Mouse (Mus musculus): Measurements from ENCODE around the gene Zfp341.

Gene Zfp341

DNA sequence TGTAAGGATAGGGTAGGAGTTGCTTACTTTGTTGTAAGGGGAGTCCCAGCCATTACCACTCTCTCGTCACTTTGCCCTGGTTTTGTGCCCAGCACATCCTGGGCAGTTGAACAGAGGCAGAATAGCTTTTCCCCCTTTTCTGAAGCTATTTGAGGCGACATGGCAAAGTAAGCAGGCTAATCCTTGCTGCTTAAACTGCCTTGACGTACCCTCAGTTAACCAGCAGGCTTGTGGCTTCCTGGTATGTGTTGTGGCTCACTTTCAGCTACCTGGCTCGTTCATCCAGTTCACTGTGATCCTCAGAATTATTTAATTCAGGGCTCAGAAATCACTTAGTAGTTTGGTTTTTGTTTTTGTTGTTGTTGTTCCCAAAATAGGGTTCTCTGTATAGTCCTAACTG, 57.6 kb downstream of the Zfp341 start:
- intact Hi-C loops (cut with DNase I) = no loop called here

DNA sequence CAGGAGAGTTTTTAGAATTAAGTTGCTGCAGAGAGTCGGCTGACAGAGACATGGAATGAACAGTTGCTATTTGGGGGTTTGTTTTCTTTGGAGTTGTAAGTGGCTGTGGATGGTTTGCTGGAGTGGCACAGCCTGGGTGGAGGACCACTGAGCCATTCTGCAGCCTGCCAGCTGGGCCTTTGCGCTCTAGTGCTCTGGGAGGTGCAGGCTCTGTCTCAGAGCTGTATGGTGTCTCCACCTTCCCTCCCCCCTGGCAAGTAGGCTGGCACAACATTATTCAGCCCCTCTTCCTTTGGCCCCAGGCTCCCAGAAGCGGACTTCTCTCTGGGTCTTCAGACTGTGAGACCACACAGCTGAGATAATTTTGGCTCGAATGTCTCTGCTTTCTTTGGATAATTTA, 60.9 kb downstream of the Zfp341 start:
- intact Hi-C loops (cut with DNase I) = no loop called here

DNA sequence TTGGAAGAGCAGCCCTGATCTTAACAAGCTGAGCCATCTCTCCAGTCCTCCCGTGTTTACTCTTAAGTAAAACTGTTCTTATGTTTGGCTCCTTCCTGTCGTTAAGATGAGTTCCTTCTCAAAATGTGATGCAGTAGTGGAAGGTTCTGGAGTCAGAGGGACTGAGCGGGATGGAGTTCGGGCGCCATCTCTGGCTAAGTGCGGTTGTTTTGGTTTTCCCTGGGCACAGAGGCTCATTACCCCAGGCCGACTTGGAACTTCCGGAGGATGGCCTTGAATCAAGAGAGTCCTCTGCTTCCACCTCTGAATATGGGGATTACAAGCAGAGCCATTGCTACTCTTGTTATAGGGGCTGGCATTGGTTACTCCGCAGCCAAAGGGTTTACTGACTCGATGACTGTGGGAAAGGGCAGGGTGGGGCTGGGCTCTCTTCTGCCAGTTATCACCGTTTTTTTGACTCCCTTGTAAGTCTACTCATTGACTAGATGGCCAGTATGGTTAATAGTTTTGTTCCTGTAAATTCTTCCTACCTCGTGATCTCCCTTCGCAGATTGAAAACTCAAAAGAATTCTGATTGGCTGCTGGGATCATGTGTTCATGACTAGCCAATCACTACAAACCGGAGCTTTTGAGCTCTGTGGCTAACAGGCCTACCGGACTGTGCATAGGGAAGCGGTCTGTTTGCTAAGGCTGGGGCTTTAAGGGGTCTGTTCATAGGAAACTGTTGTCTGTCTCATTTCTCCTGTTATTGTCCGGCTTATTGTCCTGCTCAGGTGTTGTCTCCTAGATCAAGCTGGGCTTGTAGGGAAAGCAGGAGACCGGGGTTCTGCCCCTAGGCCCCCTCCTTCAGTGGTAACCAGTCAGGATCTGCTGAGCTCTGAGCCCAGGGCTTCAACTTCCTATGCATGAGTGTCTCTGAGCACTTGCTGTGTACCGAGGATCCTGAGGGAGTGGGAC, 63.8 kb downstream of the Zfp341 start:
- intact Hi-C loops (cut with DNase I) = no loop called here

DNA sequence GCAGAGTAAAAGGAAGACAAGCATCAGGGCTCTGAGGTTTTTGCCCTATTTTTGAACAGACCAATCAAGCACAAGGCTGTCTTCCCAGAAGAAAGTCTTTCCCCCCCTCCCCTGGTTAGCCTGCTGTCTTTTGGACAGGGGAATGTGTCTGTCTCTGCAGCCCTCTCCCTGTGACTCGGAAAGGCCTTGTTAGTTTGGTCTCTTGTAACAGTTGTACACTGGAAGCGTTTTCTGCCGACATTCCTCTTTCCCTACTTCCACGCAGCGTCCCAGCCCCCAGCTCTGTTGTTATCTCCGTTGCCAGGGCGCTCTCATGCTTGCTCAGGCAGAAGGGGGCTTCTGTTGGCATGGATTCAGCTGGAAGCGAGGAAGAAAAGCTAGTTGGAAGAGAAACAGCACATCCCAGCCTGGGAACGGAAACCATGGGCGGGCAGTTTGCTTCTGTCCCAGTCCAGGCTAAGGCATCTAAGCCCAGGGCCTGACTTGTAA, 64.6 kb downstream of the Zfp341 start:
- intact Hi-C loops (cut with DNase I) = no loop called here

DNA sequence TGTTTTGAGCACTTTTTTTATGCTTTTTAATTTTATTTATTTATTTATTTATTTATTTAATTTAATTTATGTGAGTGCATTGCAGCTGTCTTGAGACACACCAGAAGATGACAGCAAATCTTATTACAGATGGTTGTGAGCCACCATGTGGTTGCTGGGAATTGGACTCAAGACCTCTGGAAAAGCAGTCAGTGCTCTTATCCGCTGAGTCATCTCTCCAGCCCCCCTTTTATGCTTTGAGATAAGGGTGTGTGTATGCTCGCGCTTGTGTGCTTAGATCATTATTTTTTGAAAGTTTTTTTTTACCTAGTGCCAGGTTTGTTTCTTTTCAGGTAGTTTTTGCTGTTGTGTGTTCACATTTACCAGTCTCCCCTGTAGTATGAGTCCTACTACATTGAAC, 65.9 kb downstream of the Zfp341 start:
- intact Hi-C loops (cut with DNase I) = no loop called here

DNA sequence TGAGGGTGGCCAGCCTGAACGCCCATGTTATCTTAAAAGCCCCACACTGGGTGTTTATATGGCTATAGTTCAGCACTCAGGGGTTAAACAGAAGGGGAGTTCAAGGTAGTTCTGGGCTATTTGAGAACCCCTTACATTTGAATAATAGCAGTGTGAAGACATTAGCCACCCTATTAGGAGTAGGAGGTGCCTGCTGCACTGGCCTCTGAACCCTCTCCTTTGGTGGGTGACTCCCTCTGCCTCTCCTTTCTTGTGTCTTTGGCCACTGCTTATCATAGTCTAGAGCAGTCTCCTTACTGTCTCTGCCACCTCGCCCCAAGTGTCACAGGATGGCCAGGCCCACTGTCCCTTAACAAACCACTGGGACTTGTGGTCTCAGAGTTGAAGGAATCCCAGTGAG, 67.2 kb downstream of the Zfp341 start:
- intact Hi-C loops (cut with DNase I) = no loop called here

DNA sequence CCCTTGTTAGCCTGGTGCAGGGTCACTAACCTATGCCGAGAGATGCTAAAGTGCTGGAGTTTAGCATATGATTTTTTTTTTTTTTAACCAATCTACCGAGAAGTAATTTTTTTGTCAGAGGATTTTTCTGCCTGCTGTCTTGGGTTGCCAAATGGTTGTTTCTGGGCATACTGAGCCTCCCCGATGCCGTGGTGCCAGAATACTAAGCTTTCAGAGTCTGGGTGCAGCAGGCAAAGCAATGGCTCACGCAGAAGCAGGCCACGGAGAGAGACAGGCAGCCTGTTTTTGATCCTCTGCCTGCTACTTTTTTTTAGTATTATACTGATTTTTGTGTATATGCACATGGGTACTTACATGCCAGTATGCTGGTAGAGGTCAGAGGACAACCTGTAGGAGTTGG, 67.8 kb downstream of the Zfp341 start:
- intact Hi-C loops (cut with DNase I) = no loop called here

DNA sequence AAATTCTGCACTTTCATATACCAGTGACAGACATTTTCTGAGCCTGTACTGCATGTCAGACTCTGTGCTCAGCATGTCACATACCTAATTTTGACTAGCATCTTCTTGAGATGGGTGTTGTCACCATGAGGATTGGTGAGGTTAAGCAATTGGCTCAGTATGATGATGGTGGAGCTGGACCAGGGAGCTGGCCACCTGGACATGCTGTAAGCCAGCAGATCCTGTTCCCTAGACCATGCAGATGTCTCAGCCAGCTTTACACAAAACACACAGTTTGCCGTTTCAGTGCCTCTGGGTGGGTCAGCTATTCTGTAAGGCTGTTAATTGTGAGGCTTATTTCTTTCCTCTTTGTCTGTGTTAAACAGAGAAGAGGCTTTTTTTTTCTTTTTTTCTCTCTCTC, 69.6 kb downstream of the Zfp341 start:
- intact Hi-C loops (cut with DNase I) = no loop called here

DNA sequence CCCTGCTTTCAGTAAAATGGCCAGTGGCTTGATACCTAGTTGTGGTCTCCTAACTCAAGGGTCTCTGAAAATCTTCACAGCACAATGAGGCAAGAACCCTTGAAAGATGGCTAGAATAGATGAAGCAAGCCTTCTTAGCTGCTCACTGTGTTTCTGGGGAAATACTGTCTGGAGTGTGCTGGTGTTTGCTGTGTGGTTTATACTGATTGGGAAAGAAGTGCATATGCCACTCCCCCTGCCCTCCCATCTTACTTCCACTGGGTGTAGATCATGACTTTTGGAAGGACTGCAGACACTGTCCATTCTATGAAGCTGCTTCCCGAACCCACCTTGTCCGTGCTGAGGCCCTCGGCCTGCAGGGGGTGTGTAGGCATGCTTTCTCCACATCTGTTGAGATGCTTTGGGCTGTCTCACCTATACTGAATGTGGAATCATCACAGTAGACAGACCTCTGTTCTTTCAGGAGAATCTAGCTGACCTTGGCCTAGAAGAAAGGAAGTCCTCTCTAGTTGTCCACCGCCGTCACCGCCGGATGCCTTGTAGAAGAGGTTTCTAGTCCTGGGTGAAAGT, 71.9 kb downstream of the Zfp341 start:
- intact Hi-C loops (cut with DNase I) = loop anchor here (5.0 kb wide), 1 partner anchor 38 kb away; no protein-coding TSS in a partner anchor

DNA sequence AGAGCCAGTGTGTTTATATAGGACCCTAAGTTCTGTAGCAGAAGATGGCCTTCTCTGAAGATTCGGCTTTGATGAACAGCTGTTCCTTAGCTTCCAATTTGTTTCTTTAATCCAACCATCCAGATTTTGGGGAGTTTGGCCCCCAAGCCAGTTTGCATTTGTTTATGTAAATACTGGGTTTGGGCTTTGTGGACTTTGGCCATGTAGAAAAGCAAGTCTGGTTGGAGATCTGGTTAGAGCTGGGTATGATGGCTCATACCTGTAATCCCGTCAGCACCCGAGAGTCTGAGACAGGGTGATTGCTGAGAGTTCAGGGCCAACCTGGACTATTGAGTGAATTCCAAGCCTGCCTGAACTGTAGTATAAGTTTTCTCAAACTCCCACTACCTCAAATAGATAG, 72.7 kb downstream of the Zfp341 start:
- intact Hi-C loops (cut with DNase I) = loop anchor here (5.0 kb wide), 1 partner anchor 38 kb away; no protein-coding TSS in a partner anchor

DNA sequence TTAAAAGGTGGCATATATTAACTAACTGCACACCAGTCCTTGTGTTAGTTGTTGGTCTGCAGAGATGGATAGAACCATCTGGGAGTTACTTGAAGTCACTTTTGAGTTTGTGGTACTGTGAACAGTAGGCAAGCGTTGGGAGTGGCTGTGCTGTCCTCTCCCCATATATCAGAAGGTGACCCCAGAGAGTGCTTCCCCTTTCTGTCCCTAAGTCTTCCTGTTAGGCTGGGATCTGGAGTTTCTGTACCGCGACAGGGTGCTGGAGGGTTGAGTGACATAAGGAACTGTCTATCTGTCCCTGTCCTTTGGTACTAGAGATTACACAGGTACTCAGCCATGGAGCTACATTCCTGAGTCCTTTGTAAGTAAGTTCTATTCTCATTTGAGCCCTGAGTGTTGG, 73.7 kb downstream of the Zfp341 start:
- intact Hi-C loops (cut with DNase I) = loop anchor here (5.0 kb wide), 1 partner anchor 40 kb away; no protein-coding TSS in a partner anchor

DNA sequence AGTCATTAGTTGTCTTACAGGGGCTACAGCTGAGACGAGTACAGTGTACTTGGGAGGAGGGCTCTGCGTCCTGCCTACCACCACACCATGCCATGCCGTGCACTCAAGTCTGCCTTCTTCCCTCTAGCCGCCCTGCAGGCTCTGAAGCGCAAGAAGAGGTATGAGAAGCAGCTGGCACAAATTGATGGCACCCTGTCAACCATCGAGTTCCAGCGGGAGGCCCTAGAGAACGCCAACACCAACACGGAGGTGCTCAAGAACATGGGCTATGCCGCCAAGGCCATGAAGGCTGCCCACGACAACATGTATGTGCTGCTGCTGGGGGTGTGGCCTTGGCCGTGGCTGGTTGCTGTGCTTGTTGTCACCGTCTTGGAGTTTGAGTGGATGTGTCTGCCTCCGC, 76.3 kb downstream of the Zfp341 start:
- intact Hi-C loops (cut with DNase I) = loop anchor here (5.0 kb wide), 1 partner anchor 42 kb away; no protein-coding TSS in a partner anchor

DNA sequence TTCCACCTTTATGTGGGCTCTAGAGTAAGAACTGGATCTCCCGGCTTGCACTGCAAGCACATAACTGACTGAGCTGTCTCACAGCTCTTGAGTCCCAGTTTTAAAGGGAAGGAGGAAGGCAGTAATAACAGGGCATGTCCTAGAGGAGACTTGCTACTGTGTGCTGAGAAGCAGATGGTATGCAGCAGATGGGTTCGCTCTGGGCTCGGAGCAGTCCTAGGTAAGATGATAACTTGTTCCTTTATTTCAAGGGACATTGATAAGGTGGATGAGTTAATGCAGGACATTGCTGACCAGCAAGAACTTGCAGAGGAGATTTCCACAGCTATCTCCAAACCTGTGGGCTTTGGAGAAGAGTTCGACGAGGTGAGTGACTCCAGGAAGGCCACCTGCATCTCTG, 77.9 kb downstream of the Zfp341 start:
- intact Hi-C loops (cut with DNase I) = no loop called here

DNA sequence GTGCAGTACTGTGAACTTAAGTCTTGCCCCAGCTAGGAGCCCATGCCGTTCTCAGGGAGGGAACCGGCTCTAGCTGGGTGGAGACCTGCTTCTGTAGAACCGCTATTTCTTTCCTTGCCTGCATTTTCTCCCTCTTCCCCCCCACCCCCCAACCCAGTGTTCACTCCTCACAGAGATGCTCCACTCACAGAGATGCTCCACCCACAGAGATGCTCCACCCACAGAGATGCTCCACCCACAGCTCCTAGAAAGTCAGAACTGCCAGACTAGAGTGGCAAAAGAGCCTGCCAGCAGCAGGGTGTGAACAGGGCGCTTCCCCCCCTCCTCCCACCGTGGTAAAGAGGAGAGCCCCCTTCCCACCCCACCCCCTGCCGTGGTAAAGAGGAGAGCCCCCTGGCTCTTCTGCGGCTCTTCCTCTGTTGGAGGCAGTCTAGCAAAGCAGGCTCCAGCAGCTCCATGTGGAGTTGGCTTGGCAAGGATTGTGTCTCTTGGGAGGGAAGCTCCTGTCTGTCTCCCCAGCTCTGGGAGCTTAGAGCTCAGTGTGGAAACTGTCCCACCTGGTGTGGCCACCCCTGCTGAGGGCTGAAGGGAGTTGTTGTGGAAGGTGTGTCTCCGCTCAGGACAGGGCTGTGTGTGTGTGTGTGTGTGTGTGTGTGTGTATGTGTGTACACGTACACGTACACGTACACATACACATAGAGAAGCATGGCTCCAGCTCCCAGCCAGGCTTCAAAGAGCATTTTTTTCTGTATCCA, 80.3 kb downstream of the Zfp341 start:
- intact Hi-C loops (cut with DNase I) = no loop called here

DNA sequence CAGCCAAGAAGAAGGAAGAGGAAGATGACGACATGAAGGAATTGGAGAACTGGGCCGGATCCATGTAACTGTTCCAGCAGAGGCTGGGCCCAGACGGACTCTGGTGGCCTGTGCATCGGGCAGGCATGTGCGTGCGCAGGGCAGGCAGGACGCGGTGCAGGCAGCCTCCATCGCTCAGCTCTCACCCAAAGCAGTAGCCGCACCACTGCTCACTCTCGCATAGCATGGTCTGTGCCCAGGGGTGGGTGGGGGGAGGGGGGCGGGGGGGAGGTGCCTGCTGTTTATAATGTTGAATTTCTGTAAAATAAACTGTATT, 80.8 kb downstream of the Zfp341 start:
- intact Hi-C loops (cut with DNase I) = no loop called here

DNA sequence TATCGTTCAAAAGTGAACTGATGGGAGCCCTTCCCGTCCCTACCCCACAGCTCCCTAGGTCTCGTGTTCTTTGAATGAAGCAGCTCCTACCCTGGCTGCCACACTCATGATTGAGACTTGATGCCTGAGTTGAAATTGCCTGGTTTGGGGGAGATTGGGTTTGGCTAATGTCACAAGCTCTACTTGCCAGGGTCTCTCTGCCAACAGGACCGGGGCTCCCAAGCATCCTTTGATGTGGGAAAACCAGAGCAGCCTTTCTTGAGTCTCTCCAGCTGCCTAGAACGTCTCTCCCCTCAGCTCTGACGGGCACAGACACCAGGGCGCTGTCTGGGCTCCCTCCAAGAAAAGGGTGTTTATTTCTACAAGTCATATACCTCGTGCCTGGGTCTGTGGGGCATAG, 82.6 kb downstream of the Zfp341 start:
- intact Hi-C loops (cut with DNase I) = no loop called here
